In genomic region chr1:45020516-45020915, GRCm38 (mm10) we compare ENCODE assay signal across 16 mouse cellular contexts.
A peak's percentile ranks its signal among the peaks of the same experiment; 100 is the strongest.
DNase-seq lines count a peak whose midpoint lies in the region; ATAC-seq and TF ChIP-seq lines count a peak whose summit lies in the region.
"Had no signal": no experiment of that assay in that cellular context is flagged by ENCODE, and none has a peak within 500 bp of the region (broad histone marks: within the 10 kb centered on the region; RNA-seq: fewer than 3 reads in every experiment).

No protein-coding gene starts in this region.

- no peaks in the 10 kb centered on the region for H3K36me3 ChIP-seq in heart, embryonic 16.5 days (ENCODE audit: control insufficient read depth, insufficient read depth)
- H3K36me3 ChIP-seq in embryonic facial prominence, embryonic 10.5 days (replicated peaks): no peaks in the 10 kb centered on the region
- H3K36me3 ChIP-seq in stomach, embryonic 14.5 days (ENCODE audit: control insufficient read depth, insufficient read depth, low read length): no peaks in the 10 kb centered on the region
- H3K36me3 ChIP-seq: hindbrain, embryonic 12.5 days; liver, embryonic 15.5 days had no signal

- H3K9ac ChIP-seq in heart, embryonic 16.5 days (ENCODE audit: low read length): no peak overlapping the region
- H3K9ac ChIP-seq in stomach, embryonic 14.5 days (replicated peaks; ENCODE audit: low read depth, low read length): no peak overlapping the region
- H3K9ac ChIP-seq: hindbrain, embryonic 12.5 days; liver, embryonic 15.5 days had no signal

- peaks cover 12% of the 10 kb centered on the region for H3K4me1 ChIP-seq in heart, embryonic 16.5 days (ENCODE audit: control insufficient read depth, insufficient read depth, low read length)
- H3K4me1 ChIP-seq in embryonic facial prominence, embryonic 10.5 days: peaks cover 14% of the 10 kb centered on the region; the same call in 1 of the 2 replicates
- H3K4me1 ChIP-seq in embryonic fibroblast, embryonic 13.5 days (ENCODE audit: control insufficient read depth, insufficient read depth, low read length): peaks cover 3% of the 10 kb centered on the region
- H3K4me1 ChIP-seq in stomach, embryonic 14.5 days (ENCODE audit: control insufficient read depth, insufficient read depth, low read length): peaks cover 8% of the 10 kb centered on the region
- H3K4me1 ChIP-seq: hindbrain, embryonic 12.5 days; liver, embryonic 15.5 days; megakaryocyte, embryonic 14.5 days had no signal

- no peaks in the 10 kb centered on the region for H3K9me3 ChIP-seq in heart, embryonic 16.5 days (replicated peaks; ENCODE audit: control insufficient read depth, low read length)
- 0 out of 2 replicates have a peak, but pooled peaks cover 1% of the 10 kb centered on the region for H3K9me3 ChIP-seq in embryonic facial prominence, embryonic 10.5 days
- no peaks in the 10 kb centered on the region for H3K9me3 ChIP-seq in stomach, embryonic 14.5 days (ENCODE audit: control insufficient read depth, low read depth, low read length)
- H3K9me3 ChIP-seq: hindbrain, embryonic 12.5 days; liver, embryonic 15.5 days; megakaryocyte, embryonic 14.5 days had no signal

- H3K4me3 ChIP-seq in heart, embryonic 16.5 days (ENCODE audit: low read length): no peak overlapping the region
- no peak overlapping the region for H3K4me3 ChIP-seq in embryonic facial prominence, embryonic 10.5 days
- H3K4me3 ChIP-seq in embryonic fibroblast, embryonic 13.5 days (ENCODE audit: insufficient read depth, low read length): no peak overlapping the region
- H3K4me3 ChIP-seq in stomach, embryonic 14.5 days (ENCODE audit: low read depth, low read length): no peak overlapping the region
- H3K4me3 ChIP-seq: erythroblast, embryonic 14.5 days; hindbrain, embryonic 12.5 days; liver, embryonic 15.5 days; megakaryocyte, embryonic 14.5 days had no signal

- TF ChIP-seq CTCF in embryonic fibroblast, embryonic 13.5 days (IDR thresholded peaks at IDR 0.05; ENCODE audit: borderline replicate concordance, insufficient read depth, low read length): no peak

- DNase-seq in heart, adult 9 months (ENCODE audit: low spot score in 2 of 2): no peak
- DNase-seq in embryonic facial prominence, embryonic 10.5 days (ENCODE audit: low spot score): no peak
- no peak for DNase-seq in urinary bladder, postnatal 14 days (ENCODE audit: low spot score)
- no peak for DNase-seq in layer of hippocampus, adult 9-11 months
- DNase-seq: cerebellum, postnatal 14 days; kidney, adult 2 months; right cerebral cortex, postnatal 14 days had no signal

- no peak for ATAC-seq in heart, embryonic 16.5 days (replicated peaks; ENCODE audit: extremely low read depth, insufficient read depth, low FRiP score)
- ATAC-seq in stomach, embryonic 14.5 days (ENCODE audit: insufficient number of reproducible peaks, insufficient read depth, low FRiP score, low read depth): peak; percentile 76; the same call in 1 of the 2 replicates
- ATAC-seq: Patski had no signal

- no peak for TF ChIP-seq POLR2A in embryonic fibroblast, embryonic 13.5 days (IDR thresholded peaks at IDR 0.05; ENCODE audit: low read depth, low read length)

- no peak overlapping the region for H3K4me2 ChIP-seq in heart, embryonic 16.5 days (ENCODE audit: low read depth, low read length)
- H3K4me2 ChIP-seq in stomach, embryonic 14.5 days (replicated peaks; ENCODE audit: low read depth, low read length): no peak overlapping the region
- H3K4me2 ChIP-seq: hindbrain, embryonic 12.5 days; liver, embryonic 15.5 days had no signal

- H3K27ac ChIP-seq in heart, embryonic 16.5 days (ENCODE audit: low read length): peak overlapping the region; percentile 61
- peak overlapping the region; percentile 20; the same call in 1 of the 2 replicates for H3K27ac ChIP-seq in embryonic facial prominence, embryonic 10.5 days (replicated peaks)
- H3K27ac ChIP-seq in embryonic fibroblast, embryonic 13.5 days (ENCODE audit: insufficient read depth, low read length): peak overlapping the region; percentile 94
- peak overlapping the region; percentile 91 for H3K27ac ChIP-seq in stomach, embryonic 14.5 days (ENCODE audit: low read length)
- H3K27ac ChIP-seq: hindbrain, embryonic 12.5 days; liver, embryonic 15.5 days had no signal

- H3K27me3 ChIP-seq in heart, embryonic 16.5 days (ENCODE audit: control insufficient read depth, insufficient read depth, low read length): no peaks in the 10 kb centered on the region
- H3K27me3 ChIP-seq in embryonic facial prominence, embryonic 10.5 days (replicated peaks; ENCODE audit: low read depth, poor library complexity, severe bottlenecking): no peaks in the 10 kb centered on the region
- H3K27me3 ChIP-seq in stomach, embryonic 14.5 days (ENCODE audit: control insufficient read depth, insufficient read depth, low read length): no peaks in the 10 kb centered on the region
- H3K27me3 ChIP-seq: CH12.LX; hindbrain, embryonic 12.5 days; liver, embryonic 15.5 days; megakaryocyte, embryonic 14.5 days had no signal

Comparison
In these comparisons a context has a peak if more than half of its experiments do, and no peak if none do; other contexts are left out.
1. H3K27ac ChIP-seq: peak in every context shown above with its lines; median percentile 94 in embryonic fibroblast, embryonic 13.5 days; 91 in stomach, embryonic 14.5 days; 61 in heart, embryonic 16.5 days; 20 in embryonic facial prominence, embryonic 10.5 days.